Mouse (Mus musculus): ENCODE data around the gene Thsd1. TPM values are rescaled to one million over a fixed set of nuclear protein-coding genes. Genes with fewer than 3 reads are reported as not detected.
A peak's percentile ranks its signal among the peaks of the same experiment; 100 is the strongest.

Gene Thsd1
- polyA plus RNA-seq, 1 experiment: 2.0 TPM

DNA sequence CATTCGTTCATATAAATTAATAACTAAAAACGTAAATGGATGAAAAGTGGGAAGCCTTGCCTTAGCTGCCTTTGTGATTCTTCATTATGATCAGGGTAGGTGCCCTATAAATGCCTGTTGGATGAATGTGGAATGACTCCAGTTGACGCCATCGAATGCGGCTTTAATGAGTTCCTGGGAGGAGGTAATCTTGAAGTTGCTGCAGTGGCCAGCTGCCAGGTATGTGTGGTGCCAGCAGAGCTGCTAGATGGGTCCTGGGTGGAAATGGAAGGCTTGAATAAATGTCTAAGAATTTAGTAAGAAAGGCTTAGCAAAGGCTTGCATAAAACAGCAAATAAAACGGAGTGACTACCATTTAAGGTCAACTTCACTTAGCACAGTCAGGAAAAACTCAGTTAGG, 37.7 kb downstream of the Thsd1 start:
- TF ChIP-seq POLR2A (IDR thresholded peaks at IDR 0.05; ENCODE audit: control insufficient read depth, low read depth, low read length) (no peak), CTCF (IDR thresholded peaks at IDR 0.05; ENCODE audit: control insufficient read depth, insufficient read depth, insufficient replicate concordance, low read depth, low read length) (no peak)
- no peaks in the 10 kb centered on the region for H3K27me3 ChIP-seq (ENCODE audit: control insufficient read depth, insufficient read depth, low read length)
- no peaks in the 10 kb centered on the region for H3K36me3 ChIP-seq (ENCODE audit: control insufficient read depth, insufficient read depth, low read length)
- no peak overlapping the region for H3K27ac ChIP-seq (ENCODE audit: control insufficient read depth, insufficient read depth, low read depth, low read length)
- no peaks in the 10 kb centered on the region for H3K4me1 ChIP-seq (ENCODE audit: control insufficient read depth, insufficient read depth, low read length)
- no peak overlapping the region for H3K4me3 ChIP-seq (ENCODE audit: control insufficient read depth, low read depth, low read length)

- H3K4me1 ChIP-seq (ENCODE audit: control insufficient read depth, insufficient read depth, low read length): no peaks in the 10 kb centered on the region
- no peaks in the 10 kb centered on the region for H3K36me3 ChIP-seq (ENCODE audit: control insufficient read depth, insufficient read depth, low read length)
- no peak overlapping the region for H3K27ac ChIP-seq (ENCODE audit: control insufficient read depth, insufficient read depth, low read depth, low read length)
- no peak overlapping the region for H3K4me3 ChIP-seq (ENCODE audit: control insufficient read depth, low read depth, low read length)
- TF ChIP-seq POLR2A (IDR thresholded peaks at IDR 0.05; ENCODE audit: control insufficient read depth, low read depth, low read length) (no peak), CTCF (IDR thresholded peaks at IDR 0.05; ENCODE audit: control insufficient read depth, insufficient read depth, insufficient replicate concordance, low read depth, low read length) (no peak)
- H3K27me3 ChIP-seq (ENCODE audit: control insufficient read depth, insufficient read depth, low read length): no peaks in the 10 kb centered on the region
Observed at GRCm38 (mm10) chr8:22265194-22265593, 38.1 kb downstream of the Thsd1 start.

DNA sequence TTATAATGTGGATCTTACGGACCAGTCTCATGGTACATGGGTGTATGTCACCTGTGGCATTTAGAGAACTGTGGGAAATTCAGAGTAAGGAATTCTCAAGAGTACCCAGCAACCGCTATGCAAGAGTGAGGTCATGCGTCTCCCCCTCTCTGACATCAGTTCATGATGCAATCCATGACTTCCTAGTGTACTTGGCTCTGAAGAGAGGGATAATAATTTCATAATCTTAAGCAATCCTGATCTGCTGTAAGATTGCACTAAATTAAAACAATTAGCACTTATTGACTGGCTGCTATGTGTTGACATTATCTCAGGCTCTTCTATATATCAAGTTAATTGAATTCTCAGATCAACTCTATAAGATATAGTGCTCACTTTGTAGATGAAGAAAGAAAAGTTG, 39.7 kb downstream of the Thsd1 start:
- Histone ChIP-seq H3K4me1 (ENCODE audit: control insufficient read depth, insufficient read depth, low read length) (no peaks in the 10 kb centered on the region), H3K27ac (ENCODE audit: control insufficient read depth, insufficient read depth, low read depth, low read length) (no peak overlapping the region), H3K36me3 (ENCODE audit: control insufficient read depth, insufficient read depth, low read length) (no peaks in the 10 kb centered on the region), H3K4me3 (ENCODE audit: control insufficient read depth, low read depth, low read length) (no peak overlapping the region), H3K27me3 (ENCODE audit: control insufficient read depth, insufficient read depth, low read length) (no peaks in the 10 kb centered on the region)
- TF ChIP-seq POLR2A (IDR thresholded peaks at IDR 0.05; ENCODE audit: control insufficient read depth, low read depth, low read length) (no peak), CTCF (IDR thresholded peaks at IDR 0.05; ENCODE audit: control insufficient read depth, insufficient read depth, insufficient replicate concordance, low read depth, low read length) (no peak)

DNA sequence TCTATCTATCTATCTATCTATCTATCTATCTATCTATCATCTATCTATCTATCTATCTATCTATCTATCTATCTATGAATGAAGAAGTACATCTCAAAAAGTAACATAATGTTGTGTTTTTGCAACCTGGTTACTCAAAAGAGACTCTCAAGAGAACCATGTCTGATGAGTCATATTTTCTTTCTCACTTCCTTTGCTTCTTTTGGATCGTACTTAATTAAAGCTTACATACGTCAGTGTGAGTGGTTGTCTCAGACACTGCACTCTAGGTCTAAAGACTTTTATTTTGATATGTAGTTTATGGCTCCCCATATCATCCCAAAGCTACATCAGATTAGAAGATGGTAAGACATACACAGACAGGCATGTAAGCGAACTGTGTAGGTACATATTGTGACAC, 46.0 kb downstream of the Thsd1 start:
- Histone ChIP-seq H3K4me3 (ENCODE audit: control insufficient read depth, low read depth, low read length) (no peak overlapping the region), H3K27ac (ENCODE audit: control insufficient read depth, insufficient read depth, low read depth, low read length) (no peak overlapping the region), H3K36me3 (ENCODE audit: control insufficient read depth, insufficient read depth, low read length) (no peaks in the 10 kb centered on the region), H3K27me3 (ENCODE audit: control insufficient read depth, insufficient read depth, low read length) (no peaks in the 10 kb centered on the region), H3K4me1 (ENCODE audit: control insufficient read depth, insufficient read depth, low read length) (peaks cover 2% of the 10 kb centered on the region; the same call in 1 of the 2 replicates)
- TF ChIP-seq CTCF (IDR thresholded peaks at IDR 0.05; ENCODE audit: control insufficient read depth, insufficient read depth, insufficient replicate concordance, low read depth, low read length) (no peak), POLR2A (IDR thresholded peaks at IDR 0.05; ENCODE audit: control insufficient read depth, low read depth, low read length) (no peak)

DNA sequence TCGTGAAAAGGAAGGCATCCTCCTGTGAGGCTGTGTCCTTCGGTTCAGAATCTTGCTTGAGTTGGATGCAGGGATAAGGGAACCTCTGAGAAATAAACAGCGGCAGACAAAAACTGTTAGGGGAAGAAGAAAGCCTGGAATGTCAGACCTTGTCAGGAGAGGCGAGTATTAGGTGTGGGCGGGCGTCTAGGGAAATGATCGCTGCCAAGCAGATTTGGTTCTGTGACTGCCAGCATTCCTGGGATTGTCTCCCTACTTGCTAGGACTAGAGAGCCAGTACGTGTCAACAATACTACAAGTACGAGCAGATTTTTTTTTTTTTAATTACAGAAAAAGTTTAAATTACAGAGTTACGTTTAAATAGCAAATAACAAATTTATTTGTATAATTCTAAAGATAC, 47.5 kb downstream of the Thsd1 start:
- Histone ChIP-seq H3K4me3 (ENCODE audit: control insufficient read depth, low read depth, low read length) (no peak overlapping the region), H3K4me1 (ENCODE audit: control insufficient read depth, insufficient read depth, low read length) (peaks cover 2% of the 10 kb centered on the region; the same call in 1 of the 2 replicates), H3K27ac (ENCODE audit: control insufficient read depth, insufficient read depth, low read depth, low read length) (no peak overlapping the region), H3K27me3 (ENCODE audit: control insufficient read depth, insufficient read depth, low read length) (no peaks in the 10 kb centered on the region), H3K36me3 (ENCODE audit: control insufficient read depth, insufficient read depth, low read length) (no peaks in the 10 kb centered on the region)
- TF ChIP-seq POLR2A (IDR thresholded peaks at IDR 0.05; ENCODE audit: control insufficient read depth, low read depth, low read length): no peak
- TF ChIP-seq CTCF (IDR thresholded peaks at IDR 0.05; ENCODE audit: control insufficient read depth, insufficient read depth, insufficient replicate concordance, low read depth, low read length): no peak

GRCm38 (mm10) chr8:22282999-22283491, 55.9 kb downstream of the Thsd1 start, which contains the start of gene Tpte:
TSS of gene Tpte (plus strand) at chr8:22283441.
- Histone ChIP-seq H3K4me1 (ENCODE audit: control insufficient read depth, insufficient read depth, low read length) (peaks cover 3% of the 10 kb centered on the region; the same call in 1 of the 2 replicates), H3K36me3 (ENCODE audit: control insufficient read depth, insufficient read depth, low read length) (no peaks in the 10 kb centered on the region)

DNA sequence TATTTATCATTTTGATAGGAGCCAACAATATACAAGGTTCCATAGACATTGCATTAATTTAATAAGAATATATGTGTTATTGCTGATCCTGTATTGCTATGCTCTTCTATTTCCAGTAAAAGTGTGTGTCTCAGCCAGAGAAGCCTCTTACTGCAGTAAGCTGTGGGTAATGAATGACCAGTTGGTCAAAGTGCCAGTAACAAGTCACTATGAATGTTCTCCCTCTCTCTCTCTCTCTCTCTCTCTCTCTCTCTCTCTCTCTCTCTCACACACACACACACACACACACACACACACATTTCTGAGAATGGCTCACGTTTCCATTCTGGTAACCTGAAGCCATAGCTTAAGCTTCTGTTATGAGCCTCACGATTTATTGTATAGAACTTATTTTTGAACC, 75.2 kb downstream of the Thsd1 start:
- H3K4me3 ChIP-seq (ENCODE audit: control insufficient read depth, low read depth, low read length): no peak overlapping the region
- TF ChIP-seq POLR2A (IDR thresholded peaks at IDR 0.05; ENCODE audit: control insufficient read depth, low read depth, low read length) (no peak), CTCF (IDR thresholded peaks at IDR 0.05; ENCODE audit: control insufficient read depth, insufficient read depth, insufficient replicate concordance, low read depth, low read length) (no peak)
- H3K27me3 ChIP-seq (ENCODE audit: control insufficient read depth, insufficient read depth, low read length): no peaks in the 10 kb centered on the region
- peaks cover 3% of the 10 kb centered on the region; the same call in 1 of the 2 replicates for H3K4me1 ChIP-seq (ENCODE audit: control insufficient read depth, insufficient read depth, low read length)
- no peaks in the 10 kb centered on the region for H3K36me3 ChIP-seq (ENCODE audit: control insufficient read depth, insufficient read depth, low read length)
- H3K27ac ChIP-seq (ENCODE audit: control insufficient read depth, insufficient read depth, low read depth, low read length): no peak overlapping the region

More at GRCm38 (mm10) chr8:22282999-22283491, 55.9 kb downstream of the Thsd1 start, which contains the start of gene Tpte:
- Histone ChIP-seq H3K27ac (ENCODE audit: control insufficient read depth, insufficient read depth, low read depth, low read length) (no peak within 1 kb of the TSS), H3K4me3 (ENCODE audit: control insufficient read depth, low read depth, low read length) (peak within 1 kb of the TSS; percentile 85), H3K27me3 (ENCODE audit: control insufficient read depth, insufficient read depth, low read length) (no peaks in the 10 kb centered on the region)
- no peak for TF ChIP-seq CTCF (IDR thresholded peaks at IDR 0.05; ENCODE audit: control insufficient read depth, insufficient read depth, insufficient replicate concordance, low read depth, low read length)
- no peak for TF ChIP-seq POLR2A (IDR thresholded peaks at IDR 0.05; ENCODE audit: control insufficient read depth, low read depth, low read length)

All from testis, adult 2 months (tissue).